Mouse (Mus musculus): Measurements from ENCODE around the gene Ptk7.

Ptk7 gene

GRCm38 (mm10) chr17:46644916-46645475 is 15.7 kb upstream of the Ptk7 start:
- no peak for DNase-seq (ENCODE audit: low spot score in 2 of 2)

- DNase-seq (ENCODE audit: low spot score in 2 of 2): no peak
These were observed 15.0 kb upstream of the Ptk7 start for GRCm38 (mm10) chr17:46644152-46644805.

GRCm38 (mm10) chr17:46642060-46642459 is 12.8 kb upstream of the Ptk7 start:
- DNase-seq (ENCODE audit: low spot score in 2 of 2): no peak

GRCm38 (mm10) chr17:46639929-46640328 is 10.6 kb upstream of the Ptk7 start:
- DNase-seq (ENCODE audit: low spot score in 2 of 2): no peak

GRCm38 (mm10) chr17:46636831-46637523 is 7.7 kb upstream of the Ptk7 start:
- peak; percentile 74 to 76 for DNase-seq (ENCODE audit: low spot score in 2 of 2)

GRCm38 (mm10) chr17:46629685-46630441 is 559 bp upstream of the Ptk7 start:
- DNase-seq (ENCODE audit: low spot score in 2 of 2): no peak

GRCm38 (mm10) chr17:46628471-46628790 is 873 bp downstream of the Ptk7 start:
- no peak for DNase-seq (ENCODE audit: low spot score in 2 of 2)

GRCm38 (mm10) chr17:46627409-46627808 is 1.9 kb downstream of the Ptk7 start:
- no peak for DNase-seq (ENCODE audit: low spot score in 2 of 2)

- no peak for DNase-seq (ENCODE audit: low spot score in 2 of 2)
These were observed 4.7 kb downstream of the Ptk7 start for GRCm38 (mm10) chr17:46624598-46624997.

- no peak for DNase-seq (ENCODE audit: low spot score in 2 of 2)
These were observed 5.3 kb downstream of the Ptk7 start for GRCm38 (mm10) chr17:46623819-46624557.

- no peak for DNase-seq (ENCODE audit: low spot score in 2 of 2)
These were observed 7.0 kb downstream of the Ptk7 start for GRCm38 (mm10) chr17:46622269-46622668.

- DNase-seq (ENCODE audit: low spot score in 2 of 2): peak; percentile 84
These were observed 8.0 kb downstream of the Ptk7 start for GRCm38 (mm10) chr17:46621324-46621723.

- no peak for DNase-seq (ENCODE audit: low spot score in 2 of 2)
These were observed 9.5 kb downstream of the Ptk7 start for GRCm38 (mm10) chr17:46619683-46620357.

- DNase-seq (ENCODE audit: low spot score in 2 of 2): no peak
These were observed 10.3 kb downstream of the Ptk7 start for GRCm38 (mm10) chr17:46618769-46619682.

GRCm38 (mm10) chr17:46618394-46618768 is 10.9 kb downstream of the Ptk7 start:
- no peak for DNase-seq (ENCODE audit: low spot score in 2 of 2)

- no peak for DNase-seq (ENCODE audit: low spot score in 2 of 2)
These were observed 11.5 kb downstream of the Ptk7 start for GRCm38 (mm10) chr17:46617799-46618198.

GRCm38 (mm10) chr17:46613229-46613628 is 16.1 kb downstream of the Ptk7 start:
- DNase-seq (ENCODE audit: low spot score in 2 of 2): no peak

- DNase-seq (ENCODE audit: low spot score in 2 of 2): no peak
These were observed 16.5 kb downstream of the Ptk7 start for GRCm38 (mm10) chr17:46612820-46613219.

GRCm38 (mm10) chr17:46612189-46612588 is 17.1 kb downstream of the Ptk7 start:
- DNase-seq (ENCODE audit: low spot score in 2 of 2): no peak

- no peak for DNase-seq (ENCODE audit: low spot score in 2 of 2)
These were observed 18.0 kb downstream of the Ptk7 start for GRCm38 (mm10) chr17:46611316-46611715.
